Mouse (Mus musculus) right cerebral cortex, postnatal 4 days (tissue): Measurements from ENCODE around the gene Drap1.

Experiments
- DNase-seq: peaks from one replicate; pipeline ENCODE4 v3.0.0-alpha.2; 2022

Drap1 gene

GRCm38 (mm10) chr19:5424782-5425741 is at the start of gene Drap1, which contains the start of gene AI837181:
TSS of gene Drap1 (minus strand) at chr19:5424979.
TSS of gene AI837181 (plus strand) at chr19:5425144.
- peak; percentile 97 for DNase-seq

- peak; percentile 66 for DNase-seq
Observed at GRCm38 (mm10) chr19:5473720-5474119, 48.9 kb upstream of the Drap1 start, which contains the start of gene Efemp2. TSS of gene Efemp2 (plus strand) at chr19:5473954.

- DNase-seq, result no peak
Observed at GRCm38 (mm10) chr19:5472857-5473256, 48.1 kb upstream of the Drap1 start.

GRCm38 (mm10) chr19:5471846-5472245 is 47.1 kb upstream of the Drap1 start:
- no peak for DNase-seq

GRCm38 (mm10) chr19:5468374-5468773 is 43.6 kb upstream of the Drap1 start, which contains the start of gene Ctsw:
TSS of gene Ctsw (minus strand) at chr19:5468507.
- DNase-seq, result no peak

- DNase-seq, result no peak
Observed at GRCm38 (mm10) chr19:5466916-5467500, 42.2 kb upstream of the Drap1 start.

- no peak for DNase-seq
Observed at GRCm38 (mm10) chr19:5465037-5465436, 40.3 kb upstream of the Drap1 start.

GRCm38 (mm10) chr19:5463791-5464562 is 39.2 kb upstream of the Drap1 start:
- peak; percentile 76 for DNase-seq

- no peak for DNase-seq
Observed at GRCm38 (mm10) chr19:5463212-5463611, 38.4 kb upstream of the Drap1 start.

- no peak for DNase-seq
Observed at GRCm38 (mm10) chr19:5461411-5461810, 36.6 kb upstream of the Drap1 start.

GRCm38 (mm10) chr19:5460465-5460911 is 35.7 kb upstream of the Drap1 start, which contains the start of gene Fibp:
TSS of gene Fibp (plus strand) at chr19:5460615.
- DNase-seq, result peak; percentile 86

GRCm38 (mm10) chr19:5459896-5460295 is 35.1 kb upstream of the Drap1 start:
- no peak for DNase-seq

GRCm38 (mm10) chr19:5459019-5459418 is 34.2 kb upstream of the Drap1 start:
- no peak for DNase-seq

- DNase-seq, result no peak
Observed at GRCm38 (mm10) chr19:5457746-5458442, 33.1 kb upstream of the Drap1 start, which contains the start of gene Ccdc85b. TSS of gene Ccdc85b (minus strand) at chr19:5457894.

GRCm38 (mm10) chr19:5456922-5457745 is 32.4 kb upstream of the Drap1 start:
- peak; percentile 95 for DNase-seq

- no peak for DNase-seq
Observed at GRCm38 (mm10) chr19:5456241-5456921, 31.6 kb upstream of the Drap1 start.

GRCm38 (mm10) chr19:5455568-5455967 is 30.8 kb upstream of the Drap1 start:
- DNase-seq, result no peak

- no peak for DNase-seq
Observed at GRCm38 (mm10) chr19:5455037-5455436, 30.3 kb upstream of the Drap1 start.

GRCm38 (mm10) chr19:5451766-5452165 is 27.0 kb upstream of the Drap1 start:
- DNase-seq, result no peak

- no peak for DNase-seq
Observed at GRCm38 (mm10) chr19:5449673-5450072, 24.9 kb upstream of the Drap1 start.
